Mouse (Mus musculus): ENCODE measurements around the gene Smagp.

The Smagp gene

DNA sequence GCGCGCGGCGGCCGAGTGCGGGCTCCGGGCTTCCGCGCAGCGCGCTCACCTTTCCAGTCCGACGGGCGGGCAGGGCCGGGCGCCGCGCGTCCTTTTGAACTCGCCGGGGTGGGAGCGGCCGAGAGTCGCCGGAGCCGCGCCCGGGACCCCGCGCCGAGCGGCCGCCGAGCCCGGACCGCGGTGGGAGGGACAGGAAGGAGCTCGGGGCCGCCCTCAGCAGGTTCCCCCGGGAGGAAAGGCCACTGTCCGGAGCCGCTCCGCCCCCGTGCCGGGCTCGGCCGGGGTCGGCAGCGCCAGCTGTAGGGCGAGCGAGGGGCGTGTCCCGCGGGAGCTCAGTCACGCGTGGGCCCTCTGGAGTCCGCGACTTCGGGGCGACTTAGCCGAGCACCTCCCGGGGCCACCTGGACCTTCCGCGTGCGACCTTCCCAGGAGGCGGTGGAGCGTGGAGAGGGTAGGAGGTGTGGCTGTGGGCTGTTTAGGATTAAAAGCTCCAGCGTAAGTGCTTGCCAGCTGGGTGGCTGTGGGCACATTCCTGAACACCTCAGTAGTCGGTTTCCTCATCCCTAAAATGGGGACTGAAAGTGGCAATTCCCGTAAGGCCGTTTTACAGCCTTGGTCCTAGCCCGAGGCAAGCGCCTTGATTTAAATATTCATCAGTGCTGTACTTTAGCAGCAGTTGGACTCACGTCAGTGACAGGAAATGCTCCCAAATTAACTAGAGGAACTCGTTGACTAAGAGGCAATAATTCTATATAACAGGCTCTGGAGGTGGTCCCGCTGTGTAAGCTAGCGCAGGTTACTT lies at the start of gene Smagp:
Gene Smagp (minus strand): TSS at position 241 of the 802 bp plus-strand sequence.
- peak; percentile 46 to 60 for DNase-seq (ENCODE audit: low spot score in 2 of 2)

DNA sequence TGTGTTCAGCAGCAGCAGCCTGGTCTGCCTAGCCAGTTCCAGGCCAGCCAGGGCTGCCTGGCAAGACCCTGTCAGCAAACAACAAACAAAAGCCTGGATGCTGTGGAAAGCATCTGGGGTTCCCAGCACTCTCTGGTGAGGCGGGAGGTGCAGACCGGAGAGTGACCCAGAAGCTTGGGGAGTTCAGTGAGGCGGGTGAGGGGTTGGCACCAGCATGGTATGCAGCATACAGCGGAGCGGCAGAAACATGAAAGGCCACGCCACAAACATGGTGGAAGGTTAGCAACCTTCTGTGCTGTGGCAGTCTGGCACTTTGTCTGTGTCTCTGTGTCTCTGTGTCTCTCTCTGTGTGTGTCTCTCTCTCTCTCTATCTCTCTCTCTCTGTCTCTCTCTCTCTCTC lies 49.7 kb upstream of the Smagp start:
- DNase-seq (ENCODE audit: low spot score in 2 of 2) = no peak

DNA sequence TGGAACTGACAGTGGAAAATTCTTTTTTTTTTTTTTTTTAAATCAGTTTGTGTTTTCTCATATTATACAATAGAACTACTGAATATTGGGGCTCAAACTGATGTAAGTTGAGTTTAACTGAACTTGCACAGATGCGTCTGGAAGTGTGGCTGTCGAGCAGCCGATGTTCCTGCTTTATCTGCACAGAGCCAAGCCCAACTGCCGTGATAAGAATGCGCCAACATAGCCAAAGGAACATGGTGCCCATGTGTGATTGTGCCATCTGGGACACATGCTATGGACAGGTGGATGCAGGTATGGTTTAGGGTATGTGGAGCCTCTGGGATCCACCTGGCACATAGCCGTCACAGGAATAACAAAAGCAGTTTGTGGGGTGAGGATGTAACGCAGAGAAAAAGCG lies 49.1 kb upstream of the Smagp start:
- DNase-seq (ENCODE audit: low spot score in 2 of 2) = no peak

DNA sequence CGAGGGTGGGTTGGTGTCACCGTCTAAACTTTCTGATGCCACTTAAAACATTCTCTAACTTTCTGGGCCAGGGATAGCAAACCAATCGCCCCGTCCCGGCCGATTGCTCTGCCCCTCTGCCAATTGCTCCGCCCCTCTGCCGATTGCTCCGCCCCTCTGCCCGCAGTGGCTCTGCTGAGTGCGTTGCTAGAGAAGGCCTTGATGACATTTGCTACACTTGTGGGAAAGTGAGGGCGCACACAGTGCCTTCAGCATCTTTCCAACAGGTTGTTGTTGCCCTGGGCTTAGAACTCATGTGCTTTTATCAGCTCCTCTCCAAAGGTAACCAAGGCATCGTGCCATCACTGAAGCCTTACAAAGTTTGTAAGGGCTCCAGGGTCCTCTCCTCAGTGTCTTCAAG lies 48.5 kb upstream of the Smagp start:
- no peak for DNase-seq (ENCODE audit: low spot score in 2 of 2)

DNA sequence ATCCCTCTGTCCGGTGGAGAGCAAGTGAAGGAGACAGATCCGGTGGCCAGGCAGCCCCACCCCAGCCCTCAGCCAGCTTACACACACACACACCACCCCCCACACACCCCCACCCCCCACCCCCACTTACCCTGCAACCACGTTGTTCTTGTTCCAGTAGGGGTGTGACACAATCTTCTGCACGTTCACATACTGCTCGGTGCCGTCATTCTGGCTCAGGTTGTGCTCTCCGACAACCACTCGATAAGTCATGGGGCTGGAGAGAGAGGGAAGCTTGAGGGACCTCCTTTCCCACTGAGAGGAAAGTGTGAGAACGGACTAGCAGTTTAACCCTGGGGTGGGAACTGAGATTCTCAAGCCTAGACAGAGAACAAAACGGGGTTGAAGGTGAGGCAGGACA lies 47.7 kb upstream of the Smagp start:
- DNase-seq (ENCODE audit: low spot score in 2 of 2) = no peak

DNA sequence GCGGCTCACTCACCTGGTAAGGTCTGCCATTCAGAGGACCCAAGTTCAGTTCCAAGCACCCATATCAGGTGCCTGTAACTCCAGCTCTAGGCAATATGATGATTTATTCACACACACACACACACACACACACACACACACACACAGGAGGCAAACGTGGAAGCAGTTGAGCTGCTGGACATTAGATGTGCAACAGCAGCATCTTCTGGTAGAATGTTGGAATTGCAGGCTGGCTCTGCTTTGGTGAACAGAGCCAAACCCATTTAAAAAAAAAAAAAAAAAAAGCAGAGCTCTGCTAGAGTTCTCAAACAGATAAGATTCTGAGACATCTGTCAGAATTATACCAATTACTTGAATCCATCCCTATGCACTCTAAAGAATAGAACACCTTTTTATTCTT lies 46.3 kb upstream of the Smagp start:
- DNase-seq (ENCODE audit: low spot score in 2 of 2) = peak; percentile 74 to 77

DNA sequence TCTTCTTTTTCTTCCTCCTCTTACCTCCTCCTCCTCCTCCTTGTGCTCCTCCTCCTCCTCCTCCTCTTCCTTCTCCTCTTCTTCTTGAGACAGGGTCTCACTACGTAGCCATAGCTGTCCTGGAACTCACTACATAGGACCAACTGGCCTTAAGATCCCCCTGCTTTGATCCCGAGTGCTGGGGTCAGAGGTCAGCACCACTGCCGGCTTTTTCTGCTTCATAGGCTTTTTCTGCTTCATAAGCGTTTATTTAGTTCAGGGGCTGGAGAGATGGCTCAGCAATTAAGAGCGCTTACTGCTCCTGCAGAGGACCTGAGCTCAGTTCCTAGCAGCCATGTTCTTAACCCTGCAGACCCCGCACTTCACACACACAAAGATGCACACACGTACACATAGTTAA lies 45.0 kb upstream of the Smagp start:
- no peak for DNase-seq (ENCODE audit: low spot score in 2 of 2)

DNA sequence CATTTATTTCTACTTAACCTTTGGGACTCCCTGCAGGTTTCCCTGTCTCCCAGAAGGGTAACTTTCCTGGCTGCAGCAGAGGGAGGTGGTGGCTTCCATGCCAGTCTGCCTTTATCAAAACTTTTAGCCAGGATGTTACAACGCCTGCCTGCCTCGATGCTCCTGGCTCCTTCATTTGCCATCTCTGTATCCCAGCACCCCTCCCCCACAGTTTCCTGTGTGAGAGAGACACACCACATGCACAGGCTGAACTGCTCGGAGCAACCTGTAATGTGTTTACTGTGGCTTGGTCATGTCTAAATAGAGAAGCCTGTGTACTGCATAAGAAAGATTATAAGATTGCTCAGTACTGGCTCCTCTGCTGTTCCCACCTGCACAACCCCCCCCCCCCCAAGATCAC lies 43.6 kb upstream of the Smagp start:
- DNase-seq (ENCODE audit: low spot score in 2 of 2) = no peak

DNA sequence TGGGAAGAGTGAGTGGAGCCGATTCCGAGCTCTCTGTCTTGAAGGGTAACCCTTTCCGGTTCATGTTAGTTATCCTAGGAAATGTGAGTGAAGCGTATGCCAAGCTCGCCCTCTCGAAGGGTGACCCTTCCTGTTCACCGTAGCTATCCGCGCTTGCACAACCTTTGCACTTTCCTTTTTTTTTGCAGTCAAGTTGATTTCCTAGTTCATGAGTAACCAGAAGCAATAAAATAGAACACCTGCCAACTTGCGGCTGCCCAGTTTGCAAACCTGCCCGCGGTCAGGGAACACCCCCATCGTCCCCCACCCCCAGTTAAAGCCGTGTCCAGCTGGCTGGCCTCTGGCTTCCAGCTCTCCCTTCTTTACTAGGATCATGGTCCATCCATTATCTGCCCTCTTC lies 42.3 kb upstream of the Smagp start:
- DNase-seq (ENCODE audit: low spot score in 2 of 2) = no peak

DNA sequence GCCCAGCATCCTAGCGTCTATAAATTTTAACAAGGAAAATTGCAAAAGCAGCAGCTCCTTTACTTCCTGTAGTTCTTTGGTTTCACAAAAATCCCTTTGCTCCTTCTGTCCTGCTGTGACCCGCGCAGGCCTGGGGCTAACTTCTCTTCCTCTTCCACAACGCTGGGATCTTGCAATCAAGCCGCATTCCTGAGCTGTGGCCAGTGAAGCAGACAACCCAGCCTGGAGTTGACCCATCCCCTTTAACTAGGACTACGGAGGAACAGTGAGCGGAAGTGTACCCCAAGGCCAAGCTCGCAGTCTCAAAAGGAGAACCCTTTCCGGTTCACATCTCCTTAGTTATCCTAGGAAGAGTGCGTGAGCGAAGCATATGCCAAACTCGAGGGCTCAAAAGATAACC lies 41.8 kb upstream of the Smagp start:
- no peak for DNase-seq (ENCODE audit: low spot score in 2 of 2)

DNA sequence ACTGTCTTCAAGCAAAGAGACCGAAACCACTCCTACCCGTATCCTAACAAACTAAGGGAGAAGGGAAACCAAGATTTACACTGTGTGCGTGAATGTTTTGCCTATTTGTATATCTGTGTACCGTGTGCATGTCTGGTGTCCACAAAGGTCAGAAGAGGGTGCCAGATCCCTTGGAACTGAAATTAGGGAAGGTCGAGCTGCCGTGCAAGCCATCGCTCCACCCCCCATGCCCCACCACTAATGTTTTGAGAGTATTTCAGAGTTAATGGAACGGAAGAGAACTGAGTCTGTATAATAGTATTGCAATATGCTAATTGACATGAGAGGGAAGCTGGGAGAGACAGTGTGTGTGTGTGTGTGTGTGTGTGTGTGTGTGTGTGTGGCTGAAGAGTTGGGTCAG lies 40.9 kb upstream of the Smagp start:
- DNase-seq (ENCODE audit: low spot score in 2 of 2) = no peak

DNA sequence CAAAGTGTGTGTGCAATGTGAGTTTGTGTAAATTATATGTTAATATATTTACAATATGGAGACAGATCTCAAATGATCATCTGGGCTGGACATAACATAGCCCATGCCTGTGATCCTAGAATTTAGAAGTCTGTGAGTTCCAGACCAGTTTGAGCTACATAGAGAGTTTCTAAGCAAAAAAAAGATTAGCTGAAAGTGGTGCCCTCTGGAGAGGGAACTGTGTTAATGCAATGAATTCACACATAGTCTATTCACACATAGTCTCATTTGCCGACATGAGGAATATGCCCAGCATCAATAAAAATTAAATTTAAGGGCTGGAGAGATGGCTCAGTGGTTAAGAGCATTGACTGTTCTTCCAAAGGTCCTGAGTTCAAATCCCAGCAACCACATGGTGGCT lies 39.8 kb upstream of the Smagp start:
- DNase-seq (ENCODE audit: low spot score in 2 of 2) = no peak

DNA sequence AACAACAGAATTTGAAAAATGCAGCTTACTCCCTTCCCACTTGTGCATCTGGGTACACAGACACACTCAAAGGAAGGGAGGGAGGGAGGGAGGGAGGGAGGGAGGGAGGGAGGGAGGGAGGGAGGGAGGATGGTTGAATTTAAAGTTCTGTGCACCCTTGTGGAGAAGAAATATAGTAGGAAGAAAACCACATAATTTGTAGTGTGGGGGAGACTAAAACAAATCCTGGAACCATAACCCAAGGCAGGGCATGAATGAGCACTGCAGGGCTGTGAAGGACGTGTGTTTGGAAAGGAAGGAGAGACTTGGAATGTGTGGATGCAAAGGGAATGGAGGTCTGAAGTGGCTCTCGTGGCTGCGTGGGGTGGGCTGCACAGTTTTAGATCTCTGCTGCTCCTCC lies 38.7 kb upstream of the Smagp start:
- DNase-seq (ENCODE audit: low spot score in 2 of 2) = no peak

DNA sequence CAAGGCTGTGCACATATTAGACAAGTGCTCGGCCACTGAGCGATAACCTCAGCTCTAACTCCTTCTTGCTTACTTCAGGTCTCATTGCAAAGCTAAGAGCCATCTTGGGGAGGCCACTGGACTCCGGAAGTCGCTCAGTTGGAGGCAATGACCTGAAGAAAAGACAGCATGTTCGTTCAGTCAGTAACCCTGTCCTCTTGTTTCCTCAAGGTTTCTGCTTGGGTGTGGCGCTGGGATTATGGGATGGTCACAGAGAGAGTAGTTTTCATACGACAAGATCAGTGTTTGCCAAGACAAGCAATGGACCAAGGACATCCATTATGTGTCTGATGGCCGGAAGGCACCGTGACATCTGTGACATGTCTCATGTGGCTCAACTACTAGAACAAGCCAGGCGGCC lies 37.8 kb upstream of the Smagp start:
- DNase-seq (ENCODE audit: low spot score in 2 of 2) = no peak

DNA sequence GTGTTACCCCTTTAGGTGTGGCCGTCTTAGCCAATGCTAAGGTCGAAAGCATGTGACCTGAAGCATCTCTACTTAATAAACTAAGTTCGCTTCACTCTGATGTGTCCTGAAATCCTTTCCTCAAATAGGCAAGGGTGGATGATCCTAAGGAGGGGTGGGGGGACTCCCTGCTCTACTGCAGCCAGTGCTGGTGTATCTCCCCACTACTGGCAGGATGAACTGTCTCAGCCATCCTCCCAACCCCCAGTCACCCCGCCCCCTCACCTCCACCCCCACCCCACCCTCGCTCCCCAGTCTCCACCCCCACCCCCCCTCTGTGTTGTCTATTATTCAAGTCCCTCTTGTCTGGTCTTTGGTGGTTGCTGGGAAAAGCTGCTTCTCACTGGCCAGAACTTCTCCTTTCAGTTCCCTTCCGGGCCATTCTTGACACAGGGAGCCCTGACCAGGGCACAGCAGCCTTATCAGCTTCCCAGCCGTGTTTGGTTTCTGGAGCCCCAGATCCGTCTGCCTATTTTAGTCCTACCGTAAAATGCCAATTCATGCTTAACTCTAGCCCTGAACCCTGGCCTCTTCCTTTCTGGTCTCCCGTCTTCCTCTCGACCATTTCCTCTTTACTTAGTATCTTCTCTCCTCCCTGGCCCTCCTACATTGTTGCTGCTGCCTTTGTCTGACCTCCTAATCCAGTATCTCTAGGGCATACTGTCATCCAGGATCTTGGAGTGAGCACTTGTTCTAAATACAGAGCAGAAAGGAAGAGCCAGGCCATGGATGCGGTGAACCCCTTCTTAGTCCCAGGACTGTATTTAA lies 37.0 kb upstream of the Smagp start:
- no peak for DNase-seq (ENCODE audit: low spot score in 2 of 2)

DNA sequence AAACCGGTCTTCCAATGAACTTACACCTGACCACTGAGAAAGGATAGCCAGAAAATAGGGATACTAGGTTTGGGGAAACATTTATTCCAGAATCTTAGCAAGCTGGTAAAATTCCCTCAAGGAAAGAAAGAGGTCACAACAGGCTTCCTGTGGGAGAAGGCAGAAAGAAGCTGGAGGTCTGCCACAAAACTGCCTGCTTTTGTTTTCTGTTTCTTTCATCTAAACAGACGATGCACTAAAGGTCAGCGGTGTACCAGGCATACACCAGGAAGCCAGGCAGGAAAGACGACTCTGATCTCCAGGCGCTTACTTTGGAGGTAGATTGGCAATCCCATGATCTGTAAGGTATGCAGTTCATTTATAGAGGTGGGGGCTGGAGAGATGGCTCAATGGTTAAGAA lies 34.1 kb upstream of the Smagp start:
- DNase-seq (ENCODE audit: low spot score in 2 of 2) = no peak

DNA sequence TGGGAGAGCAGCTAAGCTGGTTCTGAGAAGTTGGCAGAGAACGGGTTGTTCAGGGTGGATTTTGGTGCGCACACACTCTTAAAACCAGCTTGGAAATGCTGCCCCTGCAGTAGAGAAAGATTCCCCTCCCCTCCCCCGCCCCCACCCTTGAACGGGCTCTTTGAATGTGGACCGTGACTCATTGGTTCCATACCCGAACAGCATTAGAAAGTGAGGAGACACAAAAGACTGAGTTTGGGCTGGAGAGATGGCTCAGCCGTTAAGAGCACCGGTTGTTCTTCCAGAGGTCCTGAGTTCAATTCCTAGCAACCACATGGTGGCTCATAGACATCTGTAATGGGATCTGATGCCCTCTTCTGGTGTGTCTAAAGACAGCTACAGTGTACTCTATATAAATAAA lies 33.3 kb upstream of the Smagp start:
- DNase-seq (ENCODE audit: low spot score in 2 of 2) = no peak

DNA sequence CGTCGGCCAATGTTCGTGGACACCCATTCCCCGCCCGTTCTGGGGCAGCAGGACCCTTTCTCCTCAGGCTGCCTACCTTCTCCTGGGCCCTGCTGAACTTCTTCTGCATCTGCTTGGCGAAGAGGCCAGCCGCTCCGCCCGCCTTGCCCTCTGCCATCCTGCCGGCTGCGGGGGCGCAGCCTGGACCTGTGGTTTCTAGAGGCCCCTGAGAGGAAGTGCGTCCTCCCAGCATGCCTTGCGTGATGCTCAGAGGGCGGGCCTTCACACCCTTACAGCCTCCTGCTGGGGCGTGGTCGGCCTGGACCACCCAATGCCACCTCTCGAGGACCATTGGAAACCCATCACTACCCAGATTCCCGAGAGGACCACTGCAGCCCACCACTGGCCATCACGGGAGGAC lies 32.6 kb upstream of the Smagp start, which contains the start of gene Bin2:
Gene Bin2 (minus strand): TSS at position 217 of the 400 bp plus-strand sequence.
- no peak for DNase-seq (ENCODE audit: low spot score in 2 of 2)

DNA sequence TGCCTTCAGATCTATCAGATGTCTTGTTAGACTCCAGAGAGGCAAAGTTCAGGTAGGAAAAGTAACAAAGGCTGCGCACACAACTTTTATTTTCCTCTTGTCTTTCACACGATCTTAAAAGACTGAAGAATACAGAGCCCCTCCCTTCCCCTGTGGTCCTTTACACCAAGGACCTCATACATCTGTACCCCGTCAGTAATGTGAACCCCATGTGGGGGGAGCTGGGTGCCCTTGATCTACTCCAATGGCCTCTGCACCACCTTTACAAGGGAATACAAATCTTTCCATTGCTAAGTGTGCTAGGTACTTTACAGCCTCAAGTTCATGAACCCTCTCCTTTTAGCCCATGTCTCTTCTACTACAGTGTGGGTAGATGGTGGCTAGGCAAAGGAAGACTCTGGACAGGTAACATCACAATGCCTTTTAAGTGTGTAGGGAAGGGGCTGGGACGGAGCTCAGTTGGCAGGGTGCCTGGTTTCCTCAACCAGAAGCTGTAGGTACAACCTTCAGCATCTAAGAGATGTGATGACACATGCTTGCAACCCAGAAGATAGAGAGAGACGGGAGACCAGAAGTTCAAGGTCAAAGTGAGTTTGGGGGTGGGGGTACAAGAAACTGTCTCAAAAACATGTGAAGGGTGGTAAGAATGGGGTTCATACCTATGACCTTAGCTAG lies 31.3 kb upstream of the Smagp start:
- no peak for DNase-seq (ENCODE audit: low spot score in 2 of 2)

DNA sequence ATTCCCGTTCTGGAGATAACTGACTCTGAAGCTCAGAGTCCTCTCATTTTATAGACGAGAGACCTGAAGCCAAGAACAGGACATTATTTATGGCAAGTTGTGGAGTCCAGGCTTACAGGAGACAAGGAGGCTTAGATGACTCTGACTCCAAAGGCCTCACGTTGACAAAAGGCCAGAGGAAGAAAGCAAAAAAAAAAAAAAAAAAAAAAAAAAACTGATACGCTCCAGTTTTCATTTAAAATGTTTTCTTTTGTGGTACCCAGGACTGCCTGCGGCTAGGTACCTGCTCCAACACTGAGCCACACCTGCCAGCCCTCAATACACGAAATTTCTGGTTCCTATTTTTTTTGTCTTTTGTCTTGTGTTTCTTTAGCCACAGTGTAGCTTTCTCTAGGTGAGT lies 30.7 kb upstream of the Smagp start:
- DNase-seq (ENCODE audit: low spot score in 2 of 2) = no peak

DNA sequence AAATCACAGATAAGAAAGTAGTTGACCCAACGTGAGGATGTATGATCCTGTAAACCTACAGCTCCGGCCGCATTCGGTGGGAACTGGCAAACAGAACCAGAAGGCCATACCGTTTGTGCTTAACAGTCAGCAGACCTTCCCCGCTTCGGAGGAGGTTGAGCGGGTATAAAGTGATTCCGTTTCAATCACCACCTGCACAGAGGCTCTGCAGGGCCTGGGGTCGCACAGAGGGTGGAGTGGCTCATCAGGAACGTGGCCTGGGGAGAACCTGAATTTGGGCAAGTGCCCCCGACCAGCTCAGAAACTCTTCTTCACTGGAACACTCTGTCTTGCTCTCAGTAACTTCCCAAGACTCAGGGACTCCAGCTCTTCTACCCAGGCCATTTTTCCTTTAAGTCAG lies 30.1 kb upstream of the Smagp start:
- no peak for DNase-seq (ENCODE audit: low spot score in 2 of 2)

DNA sequence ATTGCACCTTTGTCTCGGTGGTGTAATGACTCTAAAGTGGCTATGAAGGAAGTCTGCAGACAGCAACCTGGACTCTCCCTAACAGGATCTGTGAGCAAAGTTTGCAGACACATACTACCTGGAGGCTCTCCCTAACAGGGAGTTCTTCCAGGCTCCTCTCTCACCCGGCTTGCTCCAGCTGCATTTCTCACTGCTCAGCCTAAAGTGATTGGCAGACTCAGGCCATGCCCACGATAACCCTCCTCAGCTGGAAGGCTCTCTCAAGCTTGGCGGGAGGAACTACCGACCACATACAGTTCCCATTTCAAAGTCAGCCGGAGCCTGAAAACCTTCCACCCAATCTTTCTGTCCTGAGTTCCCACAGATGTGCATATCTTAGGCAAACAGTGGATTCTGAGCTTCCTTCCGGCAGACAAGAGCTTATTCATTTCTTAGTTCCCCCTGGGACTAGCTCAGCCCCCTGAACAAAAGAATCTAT lies 29.5 kb upstream of the Smagp start:
- no peak for DNase-seq (ENCODE audit: low spot score in 2 of 2)
